Mouse (Mus musculus) thymus, adult 2 months (tissue): ENCODE measurements around the gene Ppp1r3e.

ENCODE experiments used
- CTCF ChIP-seq: fragments of 200-500 bp; IDR thresholded peaks from 2 replicates; pipeline ENCODE4 v1.5.1; 2012; ENCODE audit warnings: mild to moderate bottlenecking, control low read depth, low read length, moderate library complexity, borderline replicate concordance; ENCODE audit not compliant: control insufficient read depth, poor library complexity, insufficient read depth; ENCODE audit errors: extremely low read depth
- POLR2A ChIP-seq: fragments of 200-500 bp; IDR thresholded peaks from 2 replicates; pipeline ENCODE4 v1.6.1; 2012; ENCODE audit warnings: mild to moderate bottlenecking, low read length, control low read depth, moderate library complexity; ENCODE audit not compliant: control insufficient read depth, poor library complexity, insufficient read depth; ENCODE audit errors: extremely low read depth

DNA sequence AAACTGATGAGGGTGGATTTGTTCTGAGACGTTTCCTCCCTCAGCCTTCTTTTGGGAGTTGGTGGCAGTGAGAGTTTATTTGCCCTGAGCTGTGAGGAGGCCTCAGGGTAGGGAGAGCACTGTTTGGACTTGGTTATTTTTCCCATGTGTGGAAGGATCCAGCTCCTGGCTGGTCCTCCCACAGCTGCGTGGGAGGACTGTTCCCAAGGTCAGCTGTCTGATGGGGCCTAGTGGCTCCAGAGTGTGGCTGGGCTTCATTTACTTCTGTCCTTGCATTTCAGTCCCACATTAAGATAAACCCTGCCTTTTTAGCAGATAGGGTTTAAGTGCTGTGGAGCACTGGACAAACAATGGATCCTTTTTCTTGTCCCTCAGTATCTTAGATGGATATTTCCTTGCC is 20.1 kb upstream of the Ppp1r3e start:
- TF ChIP-seq CTCF (no peak), POLR2A (no peak)
